Mouse (Mus musculus) stomach, postnatal 0 days (tissue): ENCODE data around the gene Phlpp2.

Experiments used
- CTCF ChIP-seq: IDR thresholded peaks from 2 replicates; pipeline ENCODE4 v1.5.1; 2016; ENCODE audit warnings: antibody characterized with exemption, low read depth, mild to moderate bottlenecking, moderate library complexity
- EP300 ChIP-seq: optimal IDR thresholded peaks from 2 replicates; pipeline ENCODE3; 2016; ENCODE audit warnings: antibody characterized with exemption

DNA sequence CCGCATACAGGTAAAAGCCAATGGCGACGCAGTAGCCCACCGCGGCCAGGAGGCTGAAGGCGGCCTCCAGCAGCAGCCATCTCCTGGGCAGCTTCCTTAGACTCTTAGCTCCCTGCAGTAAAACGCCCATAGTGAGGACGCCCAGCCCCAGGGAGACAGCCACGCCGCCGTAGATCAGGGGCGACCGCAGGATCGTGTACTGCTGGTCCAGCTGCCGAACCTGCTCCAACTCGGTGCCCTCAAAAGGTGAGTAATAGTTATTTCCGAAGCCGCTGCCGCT is 79.9 kb downstream of the Phlpp2 start:
- TF ChIP-seq CTCF (no peak), EP300 (no peak)
